Mouse (Mus musculus) left cerebral cortex, postnatal 10 days (tissue): ENCODE measurements at regions not wholly inside any gene's neighbourhood (a gene's known extent, or its start where the extent isn't known, plus 50 kb on each side); places are given as distances from the start of the nearest gene placed in this dataset.

Source experiments
- DNase-seq, 2 experiments: peaks; one replicate each; pipeline ENCODE4 v3.0.0; 2021 to 2022; ENCODE audit warnings: low spot score in 2 of 2, mixed read lengths in 1 of 2; ENCODE audit errors: extremely low spot score in 1 of 2
- intact Hi-C: fragments of 180-260 bp; cut with DNase I; formaldehyde crosslinking; loops from one replicate; pipeline ENCODE4 v1.15.1; 2025

- intact Hi-C loops, result no loop called here
- peak in 1 of 2 experiments; percentile 54 for DNase-seq
Observed at GRCm38 (mm10) chr10:98608221-98608941, 305.8 kb upstream of the Atp2b1 start.

- intact Hi-C loops, result no loop called here
- no peak for DNase-seq
Observed at GRCm38 (mm10) chr10:98610708-98611107, 303.5 kb upstream of the Atp2b1 start.

GRCm38 (mm10) chr10:98611707-98612360, 302.4 kb upstream of the Atp2b1 start:
- no peak for DNase-seq
- intact Hi-C loops, result no loop called here

GRCm38 (mm10) chr10:98618736-98619525, 295.3 kb upstream of the Atp2b1 start:
- DNase-seq, result peak in 1 of 2 experiments; percentile 49
- intact Hi-C loops, result no loop called here

GRCm38 (mm10) chr10:98624103-98624502, 290.1 kb upstream of the Atp2b1 start:
- DNase-seq, result no peak
- intact Hi-C loops, result loop anchor here (10.0 kb wide), 1 partner anchor 291 kb away; the partner anchor contains the start of gene Atp2b1

- intact Hi-C loops, result loop anchor here (10.0 kb wide), 1 partner anchor 290 kb away; the partner anchor contains the start of gene Atp2b1
- no peak for DNase-seq
Observed at GRCm38 (mm10) chr10:98624681-98625321, 289.4 kb upstream of the Atp2b1 start.

- no peak for DNase-seq
- intact Hi-C loops, result loop anchor here (10.0 kb wide), 1 partner anchor 287 kb away; the partner anchor contains the start of gene Atp2b1
Observed at GRCm38 (mm10) chr10:98628191-98628590, 286.0 kb upstream of the Atp2b1 start.

- no peak for DNase-seq
- intact Hi-C loops, result loop anchor here (10.0 kb wide), 1 partner anchor 286 kb away; the partner anchor contains the start of gene Atp2b1
Observed at GRCm38 (mm10) chr10:98629248-98629647, 285.0 kb upstream of the Atp2b1 start.

GRCm38 (mm10) chr10:98637759-98638611, 276.2 kb upstream of the Atp2b1 start:
- intact Hi-C loops, result no loop called here
- DNase-seq, result peak in 1 of 2 experiments; percentile 25

- intact Hi-C loops, result no loop called here
- no peak for DNase-seq
Observed at GRCm38 (mm10) chr10:98645681-98646122, 268.5 kb upstream of the Atp2b1 start.

- DNase-seq, result no peak
- intact Hi-C loops, result no loop called here
Observed at GRCm38 (mm10) chr10:98646311-98646999, 267.8 kb upstream of the Atp2b1 start.

GRCm38 (mm10) chr10:98648710-98649245, 265.4 kb upstream of the Atp2b1 start:
- DNase-seq, result no peak

GRCm38 (mm10) chr10:98650533-98650932, 263.7 kb upstream of the Atp2b1 start:
- intact Hi-C loops, result no loop called here

More at GRCm38 (mm10) chr10:98648710-98649245, 265.4 kb upstream of the Atp2b1 start:
- intact Hi-C loops, result no loop called here

GRCm38 (mm10) chr10:98651127-98651526, 263.1 kb upstream of the Atp2b1 start:
- intact Hi-C loops, result no loop called here
- DNase-seq, result no peak

More at GRCm38 (mm10) chr10:98650533-98650932, 263.7 kb upstream of the Atp2b1 start:
- no peak for DNase-seq

GRCm38 (mm10) chr10:98651599-98651998, 262.6 kb upstream of the Atp2b1 start:
- intact Hi-C loops, result no loop called here
- no peak for DNase-seq

- DNase-seq, result no peak
- intact Hi-C loops, result no loop called here
Observed at GRCm38 (mm10) chr10:98652084-98652483, 262.1 kb upstream of the Atp2b1 start.

- intact Hi-C loops, result no loop called here
- DNase-seq, result no peak
Observed at GRCm38 (mm10) chr10:98660747-98661146, 253.5 kb upstream of the Atp2b1 start.
